Mouse (Mus musculus): ENCODE results near the gene Ctc1. TPM values are rescaled to one million over a fixed set of nuclear protein-coding genes. Genes with fewer than 3 reads are reported as not detected.
"Not testable (repeated sequence)": the region's sequence is repeated elsewhere in the genome, so short reads cannot be mapped to it uniquely, and the experiment has no call there.

Gene Ctc1
- polyA plus RNA-seq (2014; fragmentation: Nextera tagmentation; extraction: Ambion mirVana), result 57.5 and 60.5 TPM in 2 replicates

- Histone ChIP-seq H3K4me3 (ENCODE audit: low read depth, low read length) (peak within 1 kb of the TSS; percentile 70), H3K27ac (ENCODE audit: low read depth, low read length) (peak within 1 kb of the TSS; percentile 96), H3K4me1 (replicated peaks; ENCODE audit: control insufficient read depth, insufficient read depth, low read length) (peaks cover 11% of the 10 kb centered on the region), H3K36me3 (ENCODE audit: control insufficient read depth, insufficient read depth, low read length) (no peaks in the 10 kb centered on the region), H3K4me2 (peak within 1 kb of the TSS; percentile 93), H3K9ac (ENCODE audit: low read depth, low read length) (peak within 1 kb of the TSS; percentile 86), H3K9me3 (ENCODE audit: control insufficient read depth, low read length) (no peaks in the 10 kb centered on the region), H3K27me3 (replicated peaks; ENCODE audit: control insufficient read depth, insufficient read depth, low read length) (no peaks in the 10 kb centered on the region)
- ATAC-seq (replicated peaks; ENCODE audit: low FRiP score), result peak; percentile 92
- WGBS, result under 1% methylated on average over 38 of the region's 38 CpGs
- peak; percentile 88 for DNase-seq (ENCODE audit: low spot score)
Measured at GRCm38 (mm10) chr11:69015644-69016441, at the start of gene Ctc1. Gene Ctc1, plus strand, starts transcription at chr11:69015911.

GRCm38 (mm10) chr11:68966554-68966953 lies 49.2 kb upstream of the Ctc1 start:
- no peaks in the 10 kb centered on the region for H3K27me3 ChIP-seq (replicated peaks; ENCODE audit: control insufficient read depth, insufficient read depth, low read length)
- no peak overlapping the region for H3K27ac ChIP-seq (ENCODE audit: low read depth, low read length)
- H3K4me3 ChIP-seq (ENCODE audit: low read depth, low read length), result no peak overlapping the region
- H3K4me2 ChIP-seq, result peak overlapping the region; percentile 98
- H3K36me3 ChIP-seq (ENCODE audit: control insufficient read depth, insufficient read depth, low read length), result no peaks in the 10 kb centered on the region
- DNase-seq (ENCODE audit: low spot score) (no peak), ATAC-seq (replicated peaks; ENCODE audit: low FRiP score) (no peak)
- no peaks in the 10 kb centered on the region for H3K9me3 ChIP-seq (ENCODE audit: control insufficient read depth, low read length)
- 46% methylated on average over 1 of the region's 1 CpGs for WGBS
- peaks cover 13% of the 10 kb centered on the region for H3K4me1 ChIP-seq (replicated peaks; ENCODE audit: control insufficient read depth, insufficient read depth, low read length)
- no peak overlapping the region for H3K9ac ChIP-seq (ENCODE audit: low read depth, low read length)

- 1% methylated on average over 50 of the region's 50 CpGs for WGBS
- no peak within 1 kb of the TSS; the same call in 1 of the 2 replicates for H3K27ac ChIP-seq (ENCODE audit: low read depth, low read length)
- H3K4me3 ChIP-seq (ENCODE audit: low read depth, low read length), result peak within 1 kb of the TSS; percentile 71
- H3K4me1 ChIP-seq (replicated peaks; ENCODE audit: control insufficient read depth, insufficient read depth, low read length), result peaks cover 17% of the 10 kb centered on the region
- H3K9me3 ChIP-seq (ENCODE audit: control insufficient read depth, low read length), result no peaks in the 10 kb centered on the region
- ATAC-seq (replicated peaks; ENCODE audit: low FRiP score) (peak; percentile 94), DNase-seq (ENCODE audit: low spot score) (peak; percentile 86)
- no peaks in the 10 kb centered on the region for H3K27me3 ChIP-seq (replicated peaks; ENCODE audit: control insufficient read depth, insufficient read depth, low read length)
- peak within 1 kb of the TSS; percentile 98 for H3K4me2 ChIP-seq
- peak within 1 kb of the TSS; percentile 55 for H3K9ac ChIP-seq (ENCODE audit: low read depth, low read length)
- no peaks in the 10 kb centered on the region for H3K36me3 ChIP-seq (ENCODE audit: control insufficient read depth, insufficient read depth, low read length)
Measured at GRCm38 (mm10) chr11:68967337-68968282, 48.1 kb upstream of the Ctc1 start, which contains the start of gene Slc25a35. Gene Slc25a35, plus strand, starts transcription at chr11:68968131.

- Histone ChIP-seq H3K27me3 (replicated peaks; ENCODE audit: control insufficient read depth, insufficient read depth, low read length) (no peaks in the 10 kb centered on the region), H3K27ac (ENCODE audit: low read depth, low read length) (no peak overlapping the region), H3K4me3 (ENCODE audit: low read depth, low read length) (no peak overlapping the region), H3K36me3 (ENCODE audit: control insufficient read depth, insufficient read depth, low read length) (no peaks in the 10 kb centered on the region), H3K4me2 (no peak overlapping the region), H3K4me1 (replicated peaks; ENCODE audit: control insufficient read depth, insufficient read depth, low read length) (peaks cover 21% of the 10 kb centered on the region), H3K9me3 (ENCODE audit: control insufficient read depth, low read length) (no peaks in the 10 kb centered on the region), H3K9ac (ENCODE audit: low read depth, low read length) (no peak overlapping the region)
- DNase-seq (ENCODE audit: low spot score) (no peak), ATAC-seq (replicated peaks; ENCODE audit: low FRiP score) (no peak)
- 87% methylated on average over 11 of the region's 11 CpGs for WGBS
Measured at GRCm38 (mm10) chr11:68968752-68969151, 47.0 kb upstream of the Ctc1 start.

DNA sequence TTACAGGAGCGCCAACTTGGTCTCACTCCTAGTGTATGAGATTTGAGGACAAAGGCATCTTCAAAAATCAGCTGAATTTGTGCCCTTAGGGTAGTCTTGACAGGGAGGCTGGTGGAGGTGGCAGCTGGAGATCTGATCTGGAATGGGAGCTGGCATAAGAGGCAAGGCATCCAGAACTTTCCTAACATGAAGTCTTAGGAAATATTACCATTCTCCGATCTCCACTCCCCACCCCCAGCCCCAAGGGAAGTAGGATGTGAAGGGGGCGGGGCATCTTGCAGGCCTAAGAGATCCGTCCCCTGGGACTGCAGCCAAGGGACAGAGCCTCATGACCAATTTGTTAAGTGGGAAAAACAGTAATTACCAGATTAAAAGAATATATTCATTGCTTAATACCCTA lies 45.5 kb upstream of the Ctc1 start:
- no peak overlapping the region for H3K4me3 ChIP-seq (ENCODE audit: low read depth, low read length)
- no peak overlapping the region for H3K4me2 ChIP-seq
- ATAC-seq (replicated peaks; ENCODE audit: low FRiP score) (no peak), DNase-seq (ENCODE audit: low spot score) (no peak)
- no peaks in the 10 kb centered on the region for H3K36me3 ChIP-seq (ENCODE audit: control insufficient read depth, insufficient read depth, low read length)
- no peaks in the 10 kb centered on the region for H3K9me3 ChIP-seq (ENCODE audit: control insufficient read depth, low read length)
- H3K9ac ChIP-seq (ENCODE audit: low read depth, low read length), result no peak overlapping the region
- H3K27ac ChIP-seq (ENCODE audit: low read depth, low read length), result no peak overlapping the region
- WGBS, result 72% methylated on average over 4 of the region's 4 CpGs
- H3K27me3 ChIP-seq (replicated peaks; ENCODE audit: control insufficient read depth, insufficient read depth, low read length), result no peaks in the 10 kb centered on the region
- peaks cover 24% of the 10 kb centered on the region for H3K4me1 ChIP-seq (replicated peaks; ENCODE audit: control insufficient read depth, insufficient read depth, low read length)

DNA sequence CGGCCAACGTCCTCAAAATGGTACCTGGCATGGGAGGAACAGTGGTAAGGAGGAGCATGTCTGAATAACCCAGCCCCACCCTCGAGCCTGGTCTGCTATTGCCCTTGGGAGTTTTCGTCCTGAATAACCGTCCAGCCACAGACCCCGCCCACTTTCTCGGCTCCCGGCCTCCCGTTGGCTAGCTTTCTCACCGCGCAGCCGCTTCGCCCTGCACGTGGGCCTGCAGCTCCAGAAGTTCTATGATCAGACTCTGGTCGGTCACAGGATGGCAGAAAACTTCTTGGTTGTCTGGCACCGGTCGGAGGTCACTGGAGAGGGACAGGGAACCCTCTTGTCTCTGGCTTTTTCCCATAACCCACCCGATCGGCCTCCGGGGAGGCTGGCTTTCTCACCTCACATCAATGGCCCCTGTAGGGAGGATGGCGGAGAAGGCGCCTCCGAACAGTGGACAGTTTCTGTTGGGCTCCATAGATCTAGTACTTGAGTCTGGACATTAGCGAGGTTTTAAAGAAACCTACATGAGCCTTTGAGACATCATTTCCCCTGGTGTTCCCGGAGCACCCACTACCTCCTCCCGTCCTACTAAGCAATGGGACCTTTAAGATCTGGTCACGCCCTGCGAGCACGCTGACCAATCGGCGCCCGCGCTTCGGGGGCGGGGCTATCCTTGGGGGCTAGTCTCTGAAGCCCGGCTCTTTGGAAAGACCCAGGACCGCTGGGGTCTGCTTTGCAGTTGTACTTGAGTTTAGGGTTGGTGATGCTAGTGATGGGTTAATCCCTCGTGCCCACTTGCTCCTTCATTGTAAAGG lies 42.3 kb upstream of the Ctc1 start:
- WGBS, result under 1% methylated on average over 37 of the region's 38 CpGs
- DNase-seq (ENCODE audit: low spot score), result peak; percentile 87
- H3K4me2 ChIP-seq, result peak overlapping the region; percentile 84
- ATAC-seq (replicated peaks; ENCODE audit: low FRiP score), result peak; percentile 90
- peaks cover 11% of the 10 kb centered on the region for H3K4me1 ChIP-seq (replicated peaks; ENCODE audit: control insufficient read depth, insufficient read depth, low read length)
- H3K9me3 ChIP-seq (ENCODE audit: control insufficient read depth, low read length); H3K36me3 ChIP-seq (ENCODE audit: control insufficient read depth, insufficient read depth, low read length); H3K27me3 ChIP-seq (replicated peaks; ENCODE audit: control insufficient read depth, insufficient read depth, low read length); H3K27ac ChIP-seq (ENCODE audit: low read depth, low read length): not testable (repeated sequence)
- peak overlapping the region; percentile 48 for H3K9ac ChIP-seq (ENCODE audit: low read depth, low read length)
- H3K4me3 ChIP-seq (ENCODE audit: low read depth, low read length), result peak overlapping the region; percentile 53

DNA sequence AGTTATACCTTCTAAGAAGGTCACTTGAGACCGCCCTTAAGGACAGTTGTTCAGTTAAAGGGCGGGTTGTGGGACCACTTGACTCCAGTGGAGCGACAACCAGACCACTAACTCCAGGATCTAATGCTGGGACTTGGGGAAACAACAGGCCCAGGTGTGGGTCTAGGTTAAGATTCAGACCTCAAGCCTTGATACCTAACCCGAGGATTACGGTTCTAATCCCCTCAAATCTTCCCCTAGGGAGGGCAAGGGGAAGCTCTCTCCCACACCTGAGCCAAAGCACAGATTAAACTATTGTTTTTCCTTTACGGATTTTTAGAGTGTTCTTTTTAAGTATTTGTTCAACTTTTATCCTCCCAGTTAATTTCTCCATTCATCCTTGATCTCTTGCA lies 41.7 kb upstream of the Ctc1 start:
- no peak for ATAC-seq (replicated peaks; ENCODE audit: low FRiP score)

GRCm38 (mm10) chr11:68975085-68975484 lies 40.6 kb upstream of the Ctc1 start, which contains the start of gene Rangrf:
Gene Rangrf, minus strand, starts transcription at chr11:68975185.
- no peak within 1 kb of the TSS for H3K27ac ChIP-seq (ENCODE audit: low read depth, low read length)
- peak within 1 kb of the TSS; percentile 48 for H3K9ac ChIP-seq (ENCODE audit: low read depth, low read length)
- WGBS, result 79% methylated on average over 7 of the region's 7 CpGs

More for the DNA sequence above, 41.7 kb upstream of the Ctc1 start:
- Histone ChIP-seq H3K9me3 (ENCODE audit: control insufficient read depth, low read length) (no peaks in the 10 kb centered on the region), H3K9ac (ENCODE audit: low read depth, low read length) (peak overlapping the region; percentile 48), H3K4me2 (peak overlapping the region; percentile 84), H3K27ac (ENCODE audit: low read depth, low read length) (no peak overlapping the region), H3K4me1 (replicated peaks; ENCODE audit: control insufficient read depth, insufficient read depth, low read length) (peaks cover 11% of the 10 kb centered on the region), H3K4me3 (ENCODE audit: low read depth, low read length) (peak overlapping the region; percentile 53), H3K27me3 (replicated peaks; ENCODE audit: control insufficient read depth, insufficient read depth, low read length) (no peaks in the 10 kb centered on the region), H3K36me3 (ENCODE audit: control insufficient read depth, insufficient read depth, low read length) (no peaks in the 10 kb centered on the region)
- no peak for DNase-seq (ENCODE audit: low spot score)
- WGBS, result 35% methylated on average over 6 of the region's 6 CpGs

More at GRCm38 (mm10) chr11:68975085-68975484, 40.6 kb upstream of the Ctc1 start, which contains the start of gene Rangrf:
- ATAC-seq (replicated peaks; ENCODE audit: low FRiP score), result no peak
- Histone ChIP-seq H3K36me3 (ENCODE audit: control insufficient read depth, insufficient read depth, low read length) (no peaks in the 10 kb centered on the region), H3K9me3 (ENCODE audit: control insufficient read depth, low read length) (no peaks in the 10 kb centered on the region), H3K4me3 (ENCODE audit: low read depth, low read length) (peak within 1 kb of the TSS; percentile 53), H3K4me2 (peak within 1 kb of the TSS; percentile 84), H3K4me1 (replicated peaks; ENCODE audit: control insufficient read depth, insufficient read depth, low read length) (peaks cover 15% of the 10 kb centered on the region), H3K27me3 (replicated peaks; ENCODE audit: control insufficient read depth, insufficient read depth, low read length) (no peaks in the 10 kb centered on the region)
- DNase-seq (ENCODE audit: low spot score), result no peak
